Mouse (Mus musculus): ENCODE data around the gene Plin4.
A peak's percentile ranks its signal among the peaks of the same experiment; 100 is the strongest.

The Plin4 gene

DNA sequence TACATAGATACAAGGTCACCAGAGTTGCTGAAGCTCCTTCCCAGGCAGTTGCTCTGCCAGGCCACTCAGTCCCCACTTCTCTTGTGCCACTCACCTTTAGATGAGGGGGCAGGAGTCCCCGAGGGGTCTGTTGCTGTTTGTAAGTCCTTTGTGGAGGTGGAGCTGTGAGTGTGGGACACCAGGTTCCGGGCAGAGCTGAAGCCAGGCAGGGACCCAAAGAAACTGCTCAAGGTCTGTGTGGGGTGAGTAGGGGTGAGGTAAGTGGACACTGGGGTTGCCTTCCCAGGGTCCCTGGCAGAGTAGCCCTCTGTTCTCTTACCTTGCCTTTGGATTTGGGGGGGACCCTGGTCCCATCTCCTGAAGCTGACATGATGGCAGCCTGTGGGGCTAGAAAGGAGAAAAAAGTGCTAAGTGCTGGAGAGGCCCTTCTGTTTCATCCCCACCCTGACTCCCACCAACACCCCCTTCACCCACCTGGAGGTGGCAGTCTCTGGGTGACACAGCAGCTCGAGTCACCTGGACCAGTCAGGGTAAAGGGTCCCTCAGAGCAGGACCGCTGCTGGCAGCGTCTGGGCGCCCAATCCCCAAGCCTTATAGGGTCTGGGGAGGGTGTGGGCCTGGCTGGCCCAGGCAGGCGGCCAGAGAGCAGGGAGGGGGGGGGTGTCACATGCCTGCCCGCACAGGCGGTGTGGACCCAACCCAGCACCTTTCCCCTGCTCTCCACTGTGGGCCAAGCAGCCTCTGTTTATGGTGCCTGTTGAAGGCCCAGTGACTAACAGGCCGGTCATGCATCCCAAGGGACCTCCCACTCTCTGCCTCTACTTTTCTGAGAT, at the start of gene Plin4:
Gene Plin4 (minus strand): TSS at position 585 of the 833 bp plus-strand sequence.
- DNase-seq (ENCODE audit: low spot score) = no peak

DNA sequence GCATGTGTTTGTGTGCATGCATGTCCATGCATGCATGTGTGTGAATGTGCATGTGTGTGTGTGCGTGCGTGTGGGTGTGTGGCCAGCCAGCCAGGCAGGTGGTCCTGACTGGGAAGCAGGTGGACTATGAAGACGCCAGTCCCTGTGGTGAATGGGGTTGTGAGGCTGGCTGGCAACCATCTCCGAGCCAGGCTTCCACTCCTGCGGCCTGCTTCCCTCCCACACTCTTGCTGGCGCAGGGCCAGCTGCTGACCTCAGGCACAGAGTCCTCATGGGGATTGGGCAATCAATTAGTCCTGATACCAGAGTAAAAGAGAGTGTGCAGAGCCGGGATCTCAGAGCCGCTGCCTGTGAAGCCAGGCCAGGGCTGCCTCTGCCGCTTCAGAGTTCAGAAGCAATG, 44.0 kb upstream of the Plin4 start:
- DNase-seq (ENCODE audit: low spot score) = peak; percentile 82

DNA sequence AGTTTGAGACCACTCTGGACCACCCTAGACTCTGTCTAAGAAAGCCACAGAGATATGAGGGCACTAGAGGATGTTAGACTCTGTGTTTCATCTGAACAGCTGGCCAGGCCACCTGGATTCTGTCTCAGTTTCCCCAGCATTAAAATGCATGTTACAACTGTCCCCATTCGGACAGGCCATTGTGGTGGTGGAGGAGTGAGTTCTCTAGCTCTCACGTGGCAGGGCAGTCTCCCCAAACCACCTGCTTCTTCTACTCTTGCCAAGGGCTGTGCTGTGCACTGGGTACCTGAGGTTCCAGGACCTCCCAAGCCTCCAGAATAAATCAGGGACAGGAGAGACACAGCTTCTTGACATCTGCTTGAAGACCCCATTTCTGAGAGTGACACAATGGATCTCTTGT, 40.3 kb upstream of the Plin4 start:
- DNase-seq (ENCODE audit: low spot score) = no peak

DNA sequence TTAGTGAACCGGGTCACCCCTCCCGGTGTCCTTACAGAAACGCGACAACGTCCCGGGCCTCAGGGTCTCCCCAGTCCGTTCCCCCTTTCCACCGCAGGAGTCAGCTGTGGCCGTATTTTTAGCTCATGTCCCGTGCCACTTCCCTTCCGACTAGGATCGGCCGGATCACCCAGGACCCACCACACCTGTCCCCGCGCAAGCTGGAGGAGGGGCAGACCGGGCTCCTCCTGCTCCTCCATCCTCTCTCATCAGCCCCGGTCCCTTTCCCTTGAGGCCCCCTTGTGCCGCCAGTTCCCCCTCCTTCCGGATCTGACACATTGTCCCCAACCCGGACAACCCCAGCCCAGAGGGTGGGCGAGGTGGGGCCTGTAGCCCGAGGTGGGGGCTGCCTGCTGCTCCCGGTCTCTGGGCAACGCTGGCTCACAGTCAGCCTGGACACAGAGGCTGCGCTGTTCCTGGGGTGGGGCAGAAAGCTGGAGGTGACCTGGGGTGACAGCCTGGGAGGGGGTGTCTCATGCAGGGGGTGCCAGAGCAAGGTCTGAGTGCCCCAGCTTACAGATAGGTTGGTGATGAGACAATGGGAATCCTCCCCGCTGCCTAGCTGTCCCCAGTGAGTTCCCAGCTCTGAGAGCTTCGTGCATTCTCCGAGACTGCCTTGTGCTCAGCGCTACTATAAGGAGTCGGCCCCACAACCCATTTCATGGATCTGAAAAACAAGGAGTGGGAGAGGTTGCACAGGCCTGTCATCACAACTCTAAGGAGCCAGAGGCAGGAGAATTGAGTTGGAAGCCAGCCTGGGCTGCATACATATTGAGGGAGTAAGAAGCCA, 39.4 kb upstream of the Plin4 start:
- DNase-seq (ENCODE audit: low spot score) = no peak

DNA sequence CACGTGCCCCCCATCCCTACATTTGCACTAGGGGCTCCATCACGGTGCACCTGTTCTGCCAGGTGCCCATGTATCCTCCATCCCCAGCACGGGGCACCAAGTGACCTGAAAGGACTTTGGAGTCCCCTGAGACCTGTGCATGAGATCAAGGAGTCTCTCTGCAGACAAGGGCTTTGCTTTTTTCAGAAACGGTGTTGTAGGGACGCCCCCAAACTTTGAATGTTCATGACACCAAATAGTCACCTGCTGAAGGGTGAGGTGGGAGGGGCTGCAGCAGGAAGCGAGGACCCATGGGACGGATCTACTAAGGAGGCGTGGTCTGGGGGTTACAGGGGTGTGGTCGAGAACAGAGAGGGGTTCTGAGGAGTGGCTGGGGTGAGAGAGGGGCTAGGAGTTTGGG, 38.7 kb upstream of the Plin4 start:
- no peak for DNase-seq (ENCODE audit: low spot score)

DNA sequence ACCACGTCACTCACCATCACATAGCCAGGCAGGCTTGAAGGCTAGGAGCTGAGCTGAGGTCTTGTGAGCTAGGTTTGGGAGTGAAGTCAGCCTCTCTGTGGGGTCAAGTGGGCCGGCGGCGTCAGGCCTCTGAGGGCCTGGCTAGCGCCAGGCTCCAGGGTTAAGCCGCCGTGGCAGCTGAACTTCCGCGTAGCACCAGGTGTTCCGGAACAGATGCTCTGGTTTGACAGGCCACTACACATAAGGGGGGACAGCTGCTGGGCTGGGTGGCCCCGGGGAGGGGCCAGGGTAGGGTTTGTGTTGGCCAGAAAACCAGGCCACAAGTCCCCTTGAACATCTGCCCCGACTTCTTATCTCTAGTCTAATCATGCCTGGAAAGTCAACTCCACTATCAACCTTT, 37.8 kb upstream of the Plin4 start:
- DNase-seq (ENCODE audit: low spot score) = no peak

DNA sequence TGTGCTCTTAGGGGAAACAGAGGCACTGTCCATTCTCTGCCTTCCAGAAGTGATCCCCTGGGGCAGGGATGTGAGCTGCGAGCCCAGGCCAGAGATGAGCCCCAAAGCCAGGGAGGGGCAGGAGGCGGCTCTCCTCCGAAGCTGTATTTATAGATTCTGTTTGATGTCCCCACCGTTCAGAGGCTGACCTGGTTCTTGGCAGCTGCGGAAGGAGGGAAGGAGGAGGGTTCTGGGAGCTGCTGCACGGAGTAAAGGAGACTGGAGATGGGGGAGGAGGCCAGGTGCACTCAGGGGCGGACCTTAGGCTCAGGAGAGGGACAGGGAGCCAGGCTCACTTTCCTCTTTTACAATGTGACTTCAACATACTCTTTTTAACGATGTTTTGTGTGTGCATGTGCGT, 36.5 kb upstream of the Plin4 start:
- DNase-seq (ENCODE audit: low spot score) = no peak

DNA sequence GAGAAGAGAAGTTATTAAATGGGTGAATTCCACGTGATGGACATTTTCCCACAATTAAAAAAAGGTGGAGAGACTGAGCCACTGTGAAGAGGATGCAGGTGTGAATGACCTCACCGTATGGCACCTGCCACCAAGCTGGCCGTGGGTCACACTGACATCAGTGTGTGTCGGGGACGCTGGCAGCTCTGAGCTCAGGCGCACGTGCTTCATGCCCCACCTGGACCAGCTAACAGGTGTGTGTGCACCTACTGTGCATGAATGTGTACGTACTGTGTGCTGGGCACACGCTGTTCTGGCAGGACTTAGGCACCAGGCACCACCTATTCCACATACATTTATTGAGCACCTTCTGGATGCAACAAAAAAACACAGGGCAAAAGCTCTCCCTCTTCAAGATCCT, 34.9 kb upstream of the Plin4 start:
- no peak for DNase-seq (ENCODE audit: low spot score)

DNA sequence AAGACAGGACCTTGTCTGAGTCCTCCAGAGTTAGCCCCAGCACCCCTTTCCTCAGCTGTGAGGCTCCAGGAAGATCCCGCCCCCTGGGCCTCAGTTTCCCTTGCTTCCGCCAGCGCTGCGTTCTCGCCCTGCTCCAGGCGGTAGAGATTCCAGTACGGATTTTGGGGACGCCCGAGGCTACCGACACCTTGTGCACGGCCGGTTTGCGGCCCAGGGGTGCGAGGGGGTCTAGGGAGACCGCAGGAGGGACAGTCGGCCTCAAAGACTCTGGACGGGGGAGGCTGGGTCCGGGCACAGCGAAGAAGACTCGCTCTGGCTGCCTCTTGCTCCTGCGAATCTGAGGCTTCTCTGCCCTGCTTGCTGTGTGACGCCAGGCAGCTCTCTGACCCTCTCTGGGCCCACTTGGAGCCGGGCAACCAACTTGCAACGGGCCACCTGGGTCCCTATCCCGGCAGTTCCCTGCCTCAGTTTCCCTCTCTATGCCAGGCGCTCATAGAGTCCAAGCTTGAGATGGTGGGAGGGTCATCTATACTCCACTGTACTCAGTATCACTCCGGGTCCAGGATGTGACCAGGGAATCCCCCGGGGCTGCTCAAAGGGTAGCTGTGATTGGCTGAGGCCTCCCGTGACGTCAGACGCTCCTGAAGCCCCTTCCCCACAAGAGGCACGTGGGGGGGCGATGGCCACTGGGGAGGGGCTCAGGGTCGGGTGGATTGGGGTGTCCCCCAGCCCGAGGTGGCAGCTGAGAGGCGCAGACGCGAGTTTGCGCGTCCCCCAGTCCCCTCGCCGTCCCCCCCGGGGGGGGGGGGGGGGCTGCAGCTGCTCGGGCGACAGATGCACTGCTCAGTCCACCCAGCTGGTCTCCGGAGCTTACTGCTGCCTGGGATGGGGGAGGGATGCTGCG, 32.4 kb upstream of the Plin4 start:
- DNase-seq (ENCODE audit: low spot score) = no peak

DNA sequence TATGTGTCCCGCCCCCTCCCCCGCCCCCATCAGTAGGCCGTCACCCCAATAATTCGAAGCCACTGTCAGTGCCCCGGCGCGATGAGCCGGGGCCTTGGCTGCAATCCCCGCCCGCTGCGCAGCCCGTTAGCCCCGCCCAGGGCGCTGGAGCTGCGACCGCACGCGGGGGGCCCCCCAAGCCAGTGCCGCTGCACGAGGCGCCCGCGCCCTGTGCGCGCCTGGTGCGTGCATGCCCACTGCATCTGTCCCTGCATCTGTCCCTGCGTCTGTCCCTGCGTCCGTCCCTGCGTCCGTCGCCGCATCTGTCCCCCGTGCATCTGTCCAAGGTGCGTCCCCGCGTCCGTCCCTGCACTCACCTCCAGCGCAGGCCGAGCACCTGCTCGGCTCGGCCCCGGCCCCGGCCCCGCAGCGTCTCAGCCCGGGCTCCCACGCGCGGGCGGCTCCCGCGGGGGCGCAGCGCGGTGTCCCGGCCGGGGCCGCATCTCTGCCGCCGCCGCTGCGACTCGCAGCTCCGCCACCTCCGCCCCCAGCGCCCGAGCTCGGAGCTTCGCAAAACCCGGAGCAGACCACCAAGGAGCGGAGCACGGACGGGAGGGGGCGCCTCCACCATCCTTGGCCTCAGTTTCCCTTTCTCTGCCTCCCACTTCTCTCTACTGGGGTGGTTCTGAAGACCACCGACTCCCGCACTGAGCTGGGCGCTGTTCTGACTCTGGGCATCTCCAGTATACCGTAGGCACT, 30.4 kb upstream of the Plin4 start, which contains the start of gene Sema6b:
Gene Sema6b (minus strand): TSS at position 486 of the 738 bp plus-strand sequence.
- DNase-seq (ENCODE audit: low spot score) = no peak

DNA sequence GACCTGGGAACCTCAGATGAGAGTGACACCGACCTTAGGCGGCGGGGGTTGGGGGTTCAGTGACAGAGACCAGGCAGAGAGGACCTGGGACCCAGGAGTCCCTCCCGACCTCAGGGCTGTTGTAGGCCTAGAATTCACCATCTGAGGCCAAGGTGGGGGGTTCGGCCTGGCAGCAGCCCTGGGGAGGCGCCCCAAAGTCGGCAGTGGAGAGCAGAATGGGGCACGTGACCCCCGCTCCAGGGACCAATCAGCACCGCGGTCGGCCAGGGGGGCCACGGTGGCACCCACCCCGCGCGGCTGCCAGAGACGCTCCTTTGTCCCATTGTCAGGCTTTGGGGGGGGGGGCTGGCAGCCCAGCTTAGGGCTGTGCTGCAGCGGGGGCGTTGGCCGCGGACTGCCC, 29.8 kb upstream of the Plin4 start:
- no peak for DNase-seq (ENCODE audit: low spot score)

DNA sequence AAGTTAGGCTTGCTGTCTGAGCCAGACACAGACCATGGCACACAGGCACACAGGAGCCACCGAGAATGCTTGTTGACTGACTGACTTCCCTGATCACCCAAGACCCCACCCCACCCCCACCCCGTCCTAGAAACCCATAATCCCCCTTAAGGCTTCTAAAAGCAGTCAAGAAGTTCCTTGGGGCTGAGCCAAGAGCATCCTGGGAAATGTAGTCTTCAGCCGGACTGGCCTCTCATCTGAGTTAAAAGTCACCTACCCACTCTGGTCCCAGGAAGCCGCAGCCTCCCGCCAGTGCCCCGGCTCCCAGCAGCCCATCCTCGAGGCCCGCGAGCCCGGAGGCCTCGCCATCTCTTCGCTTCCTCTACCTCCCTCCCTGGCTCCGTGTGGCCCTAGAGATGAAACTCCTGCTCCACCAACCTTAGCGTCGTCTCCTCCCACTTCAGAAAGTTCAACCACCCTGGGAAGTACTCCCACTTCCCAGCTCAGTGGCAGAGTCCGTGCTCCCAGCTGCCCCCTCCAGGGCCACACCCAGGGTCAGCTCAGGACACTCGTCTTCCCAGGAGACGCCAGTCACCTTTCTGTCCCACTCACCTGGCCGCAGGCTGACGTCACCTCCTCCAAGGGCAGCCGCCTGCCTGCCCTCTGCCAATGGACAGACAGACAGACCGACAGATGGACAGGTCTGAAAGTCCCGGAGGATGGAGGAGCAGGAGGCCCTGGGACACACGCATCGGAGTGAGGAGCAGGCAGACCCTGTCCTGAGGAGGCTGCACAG, 28.4 kb upstream of the Plin4 start:
- DNase-seq (ENCODE audit: low spot score) = no peak

DNA sequence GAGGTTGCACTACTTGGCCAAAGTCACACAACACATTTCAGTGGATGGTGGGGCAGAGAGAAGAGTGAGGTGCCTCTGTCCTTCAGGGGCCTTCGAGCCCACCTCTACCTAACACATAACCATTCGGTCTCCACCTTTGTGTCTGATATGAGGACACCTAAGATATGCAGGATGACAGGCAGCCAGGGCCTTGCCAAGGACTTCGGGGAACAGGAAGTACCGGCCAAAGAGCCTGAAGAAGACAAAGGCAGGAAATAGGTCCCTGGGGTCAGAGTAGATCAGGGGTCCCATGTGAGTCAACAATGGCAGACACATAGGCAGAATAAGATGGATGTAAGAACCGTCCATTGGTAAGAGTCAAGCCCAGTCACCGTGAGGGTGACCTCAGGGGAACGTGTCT, 27.0 kb upstream of the Plin4 start:
- no peak for DNase-seq (ENCODE audit: low spot score)

DNA sequence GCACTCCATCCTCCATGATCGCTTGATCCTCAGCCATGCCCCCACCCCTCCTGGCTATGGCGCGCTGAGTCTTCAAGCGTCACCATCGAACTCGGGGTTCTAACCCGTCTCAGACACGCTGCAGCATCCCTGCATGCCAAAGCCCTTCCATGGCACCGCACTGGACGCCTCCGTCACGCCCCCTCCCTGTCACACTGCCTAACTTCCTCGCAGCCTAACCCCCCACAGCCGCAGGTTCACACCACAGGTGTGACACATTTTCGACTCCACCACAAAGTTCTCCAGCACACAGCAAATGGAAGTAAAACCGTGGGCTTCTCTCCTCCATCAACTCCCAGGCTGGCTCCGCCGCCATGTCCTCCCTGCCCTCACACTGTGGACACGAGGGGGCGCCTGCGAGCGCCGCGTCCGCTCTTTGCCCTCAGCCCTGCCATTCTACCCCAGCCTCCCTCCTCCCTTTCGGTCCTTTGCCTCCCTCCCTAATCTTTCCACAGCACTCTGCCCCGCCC, 24.9 kb upstream of the Plin4 start:
- DNase-seq (ENCODE audit: low spot score) = peak; percentile 70

DNA sequence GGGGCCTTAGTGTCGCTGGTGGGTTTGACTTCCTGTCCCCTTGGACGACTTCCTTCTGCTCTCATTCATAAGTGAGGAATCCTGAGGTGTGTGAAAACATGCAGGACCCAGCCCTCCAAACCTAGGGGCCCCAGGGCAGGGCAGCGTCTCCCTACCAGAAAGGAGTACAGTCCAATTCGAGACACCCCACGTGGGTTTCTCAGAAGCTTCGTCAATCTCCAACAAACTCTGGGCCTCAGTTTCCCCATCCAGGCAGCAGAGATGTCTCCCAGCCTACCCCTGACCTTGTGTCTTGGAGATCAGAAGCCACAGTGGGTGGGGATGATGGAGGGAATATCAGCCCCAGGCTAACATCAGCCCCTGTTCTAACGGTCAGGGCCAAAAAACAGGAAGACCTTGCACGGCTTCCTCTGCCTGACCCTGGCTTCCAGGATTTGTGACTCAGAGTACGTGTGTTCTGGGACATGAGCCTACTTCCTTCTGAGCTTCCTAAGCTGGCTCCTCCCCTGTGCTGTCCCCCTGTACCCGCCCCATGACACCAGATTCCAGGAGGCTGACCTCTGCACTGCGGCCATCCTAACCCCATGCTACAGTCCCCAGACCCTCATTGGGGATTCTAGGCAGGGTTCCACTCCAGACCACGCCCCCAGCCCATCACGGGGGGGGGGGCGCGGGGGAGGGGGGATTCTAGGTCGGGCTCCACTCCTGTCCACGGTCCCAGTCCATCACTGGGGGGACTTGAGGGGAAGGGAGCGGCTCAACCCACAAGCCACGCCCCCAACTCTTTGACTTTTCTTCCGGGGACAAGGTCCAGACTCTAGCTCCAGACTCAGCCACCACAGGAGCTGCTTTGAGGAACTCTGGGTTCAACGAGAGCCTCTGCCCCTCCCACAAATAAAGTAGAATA, 24.1 kb upstream of the Plin4 start:
- peak; percentile 82 for DNase-seq (ENCODE audit: low spot score)

DNA sequence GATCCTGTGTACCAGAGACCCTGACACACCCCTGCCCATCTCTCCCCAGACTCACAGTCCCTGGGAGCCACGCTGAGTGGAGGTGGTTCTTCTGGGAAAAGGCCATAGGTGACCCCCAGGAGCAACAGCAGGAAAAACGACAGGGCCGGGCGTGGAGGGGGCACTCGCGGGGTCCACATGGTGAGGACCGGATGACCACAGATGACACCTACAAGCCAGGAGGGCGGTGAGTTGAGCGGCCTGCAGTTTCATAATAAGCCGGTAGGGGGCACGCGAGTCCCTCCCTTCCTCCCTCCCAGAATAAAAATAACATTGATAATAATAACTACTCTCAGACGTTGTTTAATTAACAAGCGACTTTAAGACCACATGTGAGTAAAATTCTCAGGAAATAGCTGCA, 23.1 kb upstream of the Plin4 start:
- peak; percentile 63 for DNase-seq (ENCODE audit: low spot score)

DNA sequence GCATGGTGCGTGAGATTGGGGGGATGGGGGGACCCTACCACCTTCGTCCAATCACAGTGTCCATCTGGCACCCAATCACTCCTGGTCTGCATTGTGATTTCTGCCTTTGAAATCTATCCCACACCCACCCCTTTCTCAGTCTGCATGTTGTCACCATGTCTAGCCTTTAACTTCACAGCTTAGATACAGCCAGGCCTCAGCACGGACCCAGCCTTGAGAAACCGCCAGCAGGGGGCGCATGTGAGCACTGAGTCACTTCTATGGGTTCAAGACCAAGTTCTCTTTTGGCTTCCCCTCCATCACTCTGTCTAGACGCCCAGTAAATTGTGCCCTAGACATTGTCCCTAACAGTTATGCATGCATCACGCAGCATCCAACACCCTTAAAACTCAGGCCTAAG, 22.2 kb upstream of the Plin4 start:
- DNase-seq (ENCODE audit: low spot score) = peak; percentile 66

DNA sequence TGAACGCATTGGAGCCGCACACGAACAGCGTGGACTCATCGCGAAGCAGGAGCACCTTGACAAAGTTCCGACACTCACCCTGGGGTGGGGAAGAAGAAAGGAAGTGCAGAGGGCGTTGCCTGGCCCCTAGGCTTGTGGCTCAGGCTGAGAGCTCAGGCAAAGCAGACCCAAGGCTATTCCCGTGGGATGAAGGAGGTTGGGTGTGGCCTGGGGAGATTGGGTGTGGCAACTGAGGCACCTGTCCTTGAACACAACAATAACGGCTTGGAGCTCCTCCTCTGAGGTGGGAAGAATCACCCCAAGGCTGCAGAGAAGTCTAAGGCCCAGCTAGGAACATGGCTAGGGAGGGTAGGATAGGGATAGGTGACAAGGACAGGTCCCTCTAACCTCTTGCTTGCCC, 21.5 kb upstream of the Plin4 start:
- DNase-seq (ENCODE audit: low spot score) = no peak

DNA sequence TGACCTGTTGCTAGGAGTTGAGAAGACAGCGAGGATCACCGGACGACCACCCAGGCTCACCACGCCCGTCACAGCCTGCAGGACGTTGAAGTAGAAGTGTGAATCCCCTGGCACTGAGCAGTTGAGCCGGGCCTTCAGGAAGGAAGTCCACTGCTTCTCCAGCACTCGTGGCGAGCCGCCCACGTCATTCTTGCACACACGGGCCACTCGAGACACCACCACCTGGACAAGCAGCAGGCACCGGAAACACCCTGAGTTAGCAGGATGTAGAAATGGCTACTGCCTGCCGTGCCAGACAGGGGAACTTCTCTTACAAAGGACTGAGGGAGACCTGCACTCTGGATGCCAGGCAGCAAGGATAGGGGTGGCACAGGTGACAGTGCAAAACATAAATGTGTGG, 18.6 kb upstream of the Plin4 start:
- no peak for DNase-seq (ENCODE audit: low spot score)

All from lung, postnatal 25 days (tissue).